Mouse (Mus musculus) inflammation-experienced regulatory T-cells, adult 6 months (primary cell): Measurements from ENCODE around the gene Olfr410. TPM values are rescaled to one million over a fixed set of nuclear protein-coding genes. Genes with fewer than 3 reads are reported as not detected.

Experiments
- ATAC-seq: one replicate; pipeline ENCODE4 v1.8.0; 2017
- polyA plus RNA-seq, 3 experiments: library from polyadenylated mRNA; unstranded; fragments of 100-300 nt; shearing (Covaris generic); gene quantifications; one replicate each; pipeline ENCODE4 v1.2.1; 2017

The Olfr410 gene
- not detected for polyA plus RNA-seq

- ATAC-seq: no peak
These were observed at the start of gene Olfr410 for GRCm38 (mm10) chr11:74337931-74338330. TSS of gene Olfr410 (minus strand) at chr11:74338031.

- ATAC-seq: no peak
These were observed 49.4 kb upstream of the Olfr410 start for GRCm38 (mm10) chr11:74387203-74387602.

GRCm38 (mm10) chr11:74385674-74386073 is 47.8 kb upstream of the Olfr410 start:
- ATAC-seq: no peak

GRCm38 (mm10) chr11:74379166-74379873 is 41.5 kb upstream of the Olfr410 start:
- ATAC-seq: no peak

GRCm38 (mm10) chr11:74376847-74377246 is 39.0 kb upstream of the Olfr410 start:
- ATAC-seq: no peak

- ATAC-seq: no peak
These were observed 33.7 kb upstream of the Olfr410 start for GRCm38 (mm10) chr11:74371393-74372100.

GRCm38 (mm10) chr11:74361769-74362168 is 23.9 kb upstream of the Olfr410 start, which contains the start of gene Olfr412:
TSS of gene Olfr412 (plus strand) at chr11:74362069.
- ATAC-seq: no peak

GRCm38 (mm10) chr11:74352550-74352949 is 14.7 kb upstream of the Olfr410 start, which contains the start of gene Olfr411:
TSS of gene Olfr411 (minus strand) at chr11:74352650.
- no peak for ATAC-seq

- no peak for ATAC-seq
These were observed 9.1 kb downstream of the Olfr410 start for GRCm38 (mm10) chr11:74328781-74329180.

GRCm38 (mm10) chr11:74326044-74326443 is 11.8 kb downstream of the Olfr410 start:
- no peak for ATAC-seq

- no peak for ATAC-seq
These were observed 50.6 kb downstream of the Olfr410 start for GRCm38 (mm10) chr11:74287256-74287655.

GRCm38 (mm10) chr11:74283436-74283835 is 54.4 kb downstream of the Olfr410 start, which contains the start of gene Olfr59:
TSS of gene Olfr59 (plus strand) at chr11:74283736.
- no peak for ATAC-seq

Other genes starting within 250 kb of the Olfr410 start
- gene Olfr401, start 224.3 kb downstream of the Olfr410 start, polyA plus RNA-seq: under 1 TPM in 1 of 3 experiments, not detected in 2; 0.25 TPM
- not detected for gene Olfr402, start 184.5 kb downstream of the Olfr410 start, polyA plus RNA-seq
- gene Olfr403, start 151.8 kb downstream of the Olfr410 start, polyA plus RNA-seq: not detected
- not detected for gene Olfr43, start 126.7 kb downstream of the Olfr410 start, polyA plus RNA-seq
- gene Olfr406, start 78.2 kb downstream of the Olfr410 start, polyA plus RNA-seq: not detected
- not detected for gene Olfr59, start 54.3 kb downstream of the Olfr410 start, polyA plus RNA-seq
- not detected for gene Olfr411, start 14.6 kb upstream of the Olfr410 start, polyA plus RNA-seq
- gene Olfr412, start 24.0 kb upstream of the Olfr410 start, polyA plus RNA-seq: not detected